Mouse (Mus musculus) layer of hippocampus, adult 6 months (tissue): ENCODE results near the gene Olfr341. TPM values are rescaled to one million over a fixed set of nuclear protein-coding genes. Genes with fewer than 3 reads are reported as not detected.

Experiments used
- long read RNA-seq, 2 experiments: library from polyadenylated mRNA; unstranded; transcript quantifications; one replicate each; pipeline ENCODE4 v2.0.0; 2019 to 2020
- polyA plus RNA-seq: library from polyadenylated mRNA; unstranded; fragments of <200 nt; fragmentation: Nextera tagmentation; gene quantifications from 2 replicates; pipeline ENCODE4 v1.2.3, GENCODE M21; 2021

Olfr341 gene
- polyA plus RNA-seq = not detected in 2 replicates
- long read RNA-seq, experiment 1 = 0 reads
- long read RNA-seq, experiment 2 = 0 reads

GRCm38 (mm10) chr2:36482368-36482767 is at the start of gene Olfr341:
TSS of gene Olfr341 (minus strand) at chr2:36482468.

DNA sequence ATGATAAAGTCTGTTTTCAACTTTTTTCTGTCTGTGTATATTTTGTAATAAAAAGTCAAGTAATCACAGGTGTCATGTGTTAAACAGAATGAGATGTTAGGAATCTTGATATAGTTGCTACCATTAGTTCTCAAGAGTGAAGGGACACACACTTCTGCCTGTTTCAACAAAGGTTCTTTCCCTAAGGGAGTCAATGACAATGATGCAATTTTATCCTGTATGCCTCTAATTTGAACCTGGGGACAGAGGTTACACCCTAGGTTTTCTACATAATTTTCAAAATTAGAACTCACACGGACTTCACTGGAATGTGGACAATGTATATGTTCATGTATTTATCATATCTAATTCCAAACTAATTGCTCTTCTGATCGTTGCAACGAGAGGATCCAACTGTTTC is 42.4 kb upstream of the Olfr341 start, which contains the start of gene Olfr342:
Olfr342 (plus strand) TSS at position 301 of the 400 bp plus-strand sequence.

GRCm38 (mm10) chr2:36452287-36452686 is 30.0 kb downstream of the Olfr341 start, which contains the start of gene Olfr340:
TSS of gene Olfr340 (plus strand) at chr2:36452587.

Other genes starting within 250 kb of the Olfr341 start
- not detected in 2 replicates for gene Olfr338, start 108.9 kb downstream of the Olfr341 start, polyA plus RNA-seq
- not detected in 2 replicates for gene Olfr339, start 63.5 kb downstream of the Olfr341 start, polyA plus RNA-seq
- gene Olfr340, start 29.9 kb downstream of the Olfr341 start, polyA plus RNA-seq = not detected in 2 replicates
- not detected in 2 replicates for gene Olfr342, start 42.5 kb upstream of the Olfr341 start, polyA plus RNA-seq
- not detected in 2 replicates for gene Olfr344, start 84.2 kb upstream of the Olfr341 start, polyA plus RNA-seq
- not detected in 2 replicates for gene Olfr345, start 157.6 kb upstream of the Olfr341 start, polyA plus RNA-seq
- not detected in 2 replicates for gene Olfr346, start 203.3 kb upstream of the Olfr341 start, polyA plus RNA-seq
- not detected in 2 replicates for gene Olfr347, start 249.4 kb upstream of the Olfr341 start, polyA plus RNA-seq